Mouse (Mus musculus): ENCODE results near the gene Esyt1.
"Not testable (repeated sequence)": the region's sequence is repeated elsewhere in the genome, so short reads cannot be mapped to it uniquely, and the experiment has no call there.

Esyt1 gene

DNA sequence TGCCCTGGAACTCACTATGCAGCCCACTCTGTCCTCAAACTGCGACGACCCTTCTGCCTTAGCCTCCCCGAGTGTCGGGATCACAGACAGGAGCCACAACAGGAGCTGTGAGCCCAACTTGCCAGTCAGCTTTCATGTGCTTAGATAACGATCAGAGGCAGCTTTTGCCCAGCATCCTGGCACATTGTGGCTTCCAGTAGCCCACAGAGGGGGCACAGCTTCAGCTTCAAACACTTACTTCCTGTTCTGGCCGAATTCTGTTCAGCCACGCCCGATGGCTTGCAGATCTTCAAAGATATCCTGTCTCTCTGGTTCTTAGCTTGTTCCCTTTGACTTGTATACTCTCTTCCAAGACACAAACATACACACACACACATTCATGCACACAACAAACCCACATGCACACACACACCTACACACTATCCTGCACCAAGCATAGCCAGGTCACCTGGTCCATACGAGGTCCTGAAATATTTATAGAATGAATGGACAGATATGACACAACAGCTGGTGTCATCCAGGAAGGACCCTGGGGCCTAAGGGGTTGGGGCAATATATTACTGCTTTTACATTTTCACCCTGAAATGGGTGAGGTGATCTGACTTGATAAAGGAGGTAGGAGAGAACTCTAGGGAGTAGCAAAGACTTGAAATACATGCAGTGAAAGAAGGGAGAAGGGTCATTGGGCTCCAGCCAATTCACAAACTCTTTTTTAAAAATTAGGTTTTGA is 20.9 kb downstream of the Esyt1 start:
- peak in 1 of 2 experiments; percentile 55 for DNase-seq (ENCODE audit: low spot score in 2 of 2)

DNA sequence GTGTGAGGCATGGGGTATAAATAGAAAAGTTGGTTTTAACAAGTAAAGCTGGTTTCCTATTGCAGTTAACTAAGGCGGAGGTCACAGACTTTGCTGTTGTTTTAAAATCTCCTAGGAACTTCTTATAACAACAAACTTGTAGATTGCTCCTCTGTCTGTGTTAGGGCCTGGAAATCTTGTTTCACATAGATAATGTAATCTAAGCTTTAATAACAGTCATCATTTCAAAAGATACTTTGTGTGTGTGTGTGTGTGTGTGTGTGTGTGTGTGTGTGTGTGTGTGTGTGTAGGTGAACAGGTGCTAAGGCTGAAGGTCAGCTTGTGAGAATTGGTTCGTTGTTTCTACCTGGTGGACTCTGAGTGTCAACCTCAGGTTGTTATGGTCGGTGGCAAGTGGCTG is 21.7 kb downstream of the Esyt1 start:
- no peak for DNase-seq (ENCODE audit: low spot score in 2 of 2)

DNA sequence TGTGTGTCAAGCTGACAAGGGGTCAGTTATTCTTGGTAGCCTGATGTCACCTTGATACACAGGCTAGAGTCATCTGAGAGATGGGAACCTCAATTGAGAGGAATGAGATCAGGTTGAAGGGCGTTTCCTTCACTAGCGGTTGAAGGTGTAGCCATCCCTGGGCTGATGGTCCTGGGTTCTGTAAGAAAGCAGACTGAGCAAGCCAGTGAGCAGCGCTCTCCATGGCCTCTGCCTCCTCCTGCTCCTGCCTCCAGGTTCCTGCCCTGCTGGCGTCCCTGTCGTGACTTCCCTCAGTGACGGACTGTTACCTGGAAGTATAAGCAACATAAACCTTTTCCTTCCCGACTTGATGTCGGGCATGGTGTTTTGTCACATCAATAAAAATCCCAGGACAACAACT is 22.1 kb downstream of the Esyt1 start:
- no peak for DNase-seq (ENCODE audit: low spot score in 2 of 2)

DNA sequence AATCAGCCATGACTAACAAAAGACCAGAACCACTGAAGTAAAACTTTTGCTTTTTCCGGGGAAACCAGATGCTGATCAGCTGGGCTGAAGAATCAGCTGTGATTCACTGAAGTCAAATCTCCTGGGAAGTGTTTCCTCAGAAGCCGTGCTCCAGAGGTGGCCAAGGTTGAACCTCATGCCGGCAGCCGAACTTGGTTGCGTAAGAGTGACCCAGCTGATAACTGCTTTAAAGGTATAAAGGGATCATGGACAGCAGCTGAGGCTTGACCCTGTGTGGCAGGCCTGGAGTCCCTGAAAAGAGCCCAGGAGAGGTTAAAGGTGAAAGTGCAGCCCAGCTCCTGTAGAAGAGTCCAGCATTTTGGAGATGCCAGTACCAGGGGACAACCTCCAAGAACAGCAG is 23.3 kb downstream of the Esyt1 start:
- no peak for DNase-seq (ENCODE audit: low spot score in 2 of 2)

DNA sequence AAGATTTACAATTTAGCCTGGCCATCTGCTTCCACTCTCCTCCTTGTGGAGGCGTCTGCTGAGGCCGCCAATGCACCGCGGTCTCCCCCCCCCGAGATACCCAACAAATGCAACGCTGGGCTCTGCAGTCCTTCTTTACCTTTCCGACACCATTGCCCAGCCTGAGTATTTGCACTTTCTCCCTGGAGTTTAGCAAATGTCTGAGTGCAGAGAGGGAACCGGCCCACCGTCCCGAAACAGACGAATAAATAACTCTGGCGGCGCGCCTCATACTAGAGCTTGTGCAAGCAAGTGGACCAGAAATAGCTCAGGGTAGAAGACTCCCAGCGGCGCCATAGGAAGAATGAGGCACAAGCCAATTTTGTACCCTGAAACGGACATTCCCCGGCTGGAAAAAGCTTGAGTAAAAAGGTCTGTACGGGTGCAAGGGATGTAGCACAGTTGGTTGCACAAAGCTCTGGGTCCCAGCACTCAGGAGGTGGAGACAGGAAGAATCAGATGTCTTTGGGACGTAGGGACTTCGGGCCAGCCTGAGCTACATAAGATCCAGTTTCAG is 26.5 kb downstream of the Esyt1 start:
- peak; percentile 62 to 63 for DNase-seq (ENCODE audit: low spot score in 2 of 2)

DNA sequence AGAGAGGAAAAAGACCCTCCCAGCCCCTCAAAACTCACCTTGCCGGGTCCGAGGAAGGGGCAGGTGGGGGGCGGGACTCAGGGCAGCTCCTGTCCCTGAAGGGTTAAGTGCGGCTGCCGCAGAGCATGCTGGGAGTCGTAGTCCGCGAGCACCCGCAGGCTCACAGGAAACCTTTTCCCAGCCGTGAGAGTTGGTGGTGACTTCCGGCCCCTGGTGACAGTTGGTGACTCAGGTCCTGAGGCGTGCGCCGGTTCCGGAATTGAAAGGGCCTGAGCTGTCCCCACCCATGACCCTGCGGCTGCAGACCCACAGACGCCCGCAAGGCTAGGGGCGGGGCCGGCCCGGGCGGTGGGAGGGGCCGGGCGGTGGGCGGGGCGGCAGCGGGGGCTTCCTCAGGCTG is 27.1 kb downstream of the Esyt1 start, which contains the start of gene Myl6b:
Gene Myl6b, minus strand, starts transcription at position 96 of the 400 bp plus-strand sequence.
- DNase-seq (ENCODE audit: low spot score in 2 of 2): peak; percentile 95 to 97

DNA sequence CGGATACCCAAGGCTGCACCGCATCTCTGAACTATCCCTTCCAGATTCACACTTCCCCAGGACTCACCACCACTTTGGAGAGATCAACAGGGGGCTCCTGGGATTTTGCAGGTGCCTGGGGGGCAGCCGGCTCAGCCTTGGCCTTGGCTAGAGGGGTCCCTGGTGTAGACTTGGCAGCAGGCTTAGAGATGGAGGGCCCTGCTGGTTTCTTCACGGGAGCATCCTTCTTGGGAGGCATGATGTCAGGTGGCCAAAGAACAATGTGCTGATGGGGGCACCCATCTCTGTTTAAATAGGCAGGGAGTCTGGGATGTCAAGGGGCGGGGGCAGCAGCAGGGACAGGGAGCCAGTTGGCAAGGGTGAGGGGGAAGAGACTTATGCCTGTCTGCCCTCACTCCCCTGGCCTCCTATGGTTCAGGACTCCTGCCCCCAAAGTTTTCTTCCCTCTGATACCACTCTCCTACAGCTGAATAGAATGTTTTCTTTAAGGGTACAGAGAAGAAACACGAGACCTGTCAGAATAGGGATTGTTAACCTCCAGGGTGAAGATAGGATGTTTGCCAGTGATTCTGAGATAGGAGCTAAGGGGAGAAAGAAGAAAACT is 28.4 kb downstream of the Esyt1 start:
- DNase-seq (ENCODE audit: low spot score in 2 of 2): no peak

DNA sequence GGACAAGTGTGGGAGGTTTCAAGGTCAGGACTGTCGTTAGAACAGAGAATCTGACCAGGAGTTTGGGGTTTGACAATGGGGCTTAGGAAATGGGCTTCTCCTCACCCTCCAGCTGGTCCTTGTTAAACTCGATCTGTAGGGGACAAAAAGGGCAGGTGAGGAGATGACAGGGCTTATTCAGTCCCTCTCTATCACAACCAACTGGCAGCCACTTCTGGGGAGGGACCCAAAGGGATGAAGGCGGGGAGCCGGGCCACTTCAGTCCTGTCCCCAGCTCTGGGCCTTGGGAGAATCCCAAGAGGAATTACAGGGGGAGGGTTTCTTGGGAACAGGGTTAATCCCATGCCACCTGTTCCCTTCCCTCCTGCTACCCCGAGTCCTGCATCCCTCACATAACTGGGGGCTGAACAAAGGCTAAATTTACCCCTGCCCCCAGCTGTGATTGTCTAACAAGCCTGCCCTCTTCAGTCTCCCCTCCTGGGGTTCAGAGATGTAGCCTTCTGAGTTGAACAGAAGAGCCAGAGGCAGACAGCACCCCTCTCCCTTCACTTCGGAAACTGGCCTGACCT is 29.1 kb downstream of the Esyt1 start:
- no peak for DNase-seq (ENCODE audit: low spot score in 2 of 2)

DNA sequence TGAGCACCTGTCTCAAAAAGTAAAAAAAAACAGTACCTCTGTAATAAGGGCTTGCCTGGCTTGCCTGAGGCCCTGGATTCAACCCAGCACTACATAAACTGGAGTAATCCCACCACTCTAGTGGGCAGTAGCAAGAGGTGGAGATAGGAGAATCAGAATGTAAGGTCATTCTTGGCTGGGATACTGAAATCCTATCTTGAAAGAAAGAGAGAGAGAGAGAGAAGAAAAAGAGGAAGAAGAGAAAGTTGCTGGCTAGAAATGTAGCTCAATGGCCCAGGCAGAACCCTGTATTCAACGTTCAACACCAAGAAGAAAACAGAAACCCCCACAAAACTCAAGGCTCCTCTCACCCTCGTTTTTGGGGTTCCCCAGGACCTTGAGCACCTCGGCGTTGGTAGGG is 29.8 kb downstream of the Esyt1 start:
- no peak for DNase-seq (ENCODE audit: low spot score in 2 of 2)

DNA sequence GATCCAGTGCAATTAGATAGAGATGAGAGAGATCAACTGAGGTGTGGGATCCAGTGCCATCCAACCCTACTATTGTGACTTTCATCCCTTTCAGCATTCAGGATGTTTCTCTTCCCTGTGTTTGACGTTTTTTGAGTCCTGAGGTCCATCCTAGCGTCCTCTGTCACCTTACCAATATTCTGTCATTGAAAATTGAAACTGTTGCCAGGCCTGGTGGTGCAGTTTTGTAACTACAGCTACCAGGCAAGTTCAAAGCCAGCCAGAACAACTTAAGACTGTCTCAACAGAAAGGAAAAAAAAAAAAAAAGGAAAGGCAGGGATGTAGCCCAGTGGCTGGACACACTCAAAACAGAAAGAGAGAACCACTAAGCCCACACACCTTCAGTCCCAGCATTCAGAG is 30.4 kb downstream of the Esyt1 start:
- DNase-seq (ENCODE audit: low spot score in 2 of 2): no peak

DNA sequence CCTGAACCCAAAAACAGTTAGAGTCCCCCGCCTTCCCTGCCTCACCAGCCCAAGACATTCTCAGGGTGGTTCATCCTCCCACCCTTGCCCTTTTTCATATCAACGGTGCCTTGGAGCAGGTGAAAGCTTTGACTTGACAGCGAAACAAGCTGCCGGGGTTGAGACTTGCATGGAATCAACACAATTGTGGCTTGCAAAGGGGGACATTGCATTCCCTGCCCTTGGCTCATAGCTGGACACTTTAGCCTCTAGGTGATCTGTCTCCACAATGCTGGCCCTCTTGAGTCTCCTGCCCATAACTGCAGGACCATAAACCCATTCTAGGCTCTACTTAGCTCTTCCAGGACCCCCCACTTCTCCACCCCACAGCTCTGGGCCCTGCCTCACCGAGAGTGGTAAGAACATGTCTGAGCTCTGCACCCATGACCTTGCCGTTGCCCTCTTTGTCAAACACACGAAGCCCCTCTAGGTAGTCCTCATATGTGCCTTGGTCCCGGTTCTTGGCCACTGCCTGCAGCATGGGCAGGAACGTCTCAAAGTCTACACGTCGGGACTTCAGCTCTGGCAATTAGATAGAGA is 30.9 kb downstream of the Esyt1 start:
- DNase-seq (ENCODE audit: low spot score in 2 of 2): no peak

DNA sequence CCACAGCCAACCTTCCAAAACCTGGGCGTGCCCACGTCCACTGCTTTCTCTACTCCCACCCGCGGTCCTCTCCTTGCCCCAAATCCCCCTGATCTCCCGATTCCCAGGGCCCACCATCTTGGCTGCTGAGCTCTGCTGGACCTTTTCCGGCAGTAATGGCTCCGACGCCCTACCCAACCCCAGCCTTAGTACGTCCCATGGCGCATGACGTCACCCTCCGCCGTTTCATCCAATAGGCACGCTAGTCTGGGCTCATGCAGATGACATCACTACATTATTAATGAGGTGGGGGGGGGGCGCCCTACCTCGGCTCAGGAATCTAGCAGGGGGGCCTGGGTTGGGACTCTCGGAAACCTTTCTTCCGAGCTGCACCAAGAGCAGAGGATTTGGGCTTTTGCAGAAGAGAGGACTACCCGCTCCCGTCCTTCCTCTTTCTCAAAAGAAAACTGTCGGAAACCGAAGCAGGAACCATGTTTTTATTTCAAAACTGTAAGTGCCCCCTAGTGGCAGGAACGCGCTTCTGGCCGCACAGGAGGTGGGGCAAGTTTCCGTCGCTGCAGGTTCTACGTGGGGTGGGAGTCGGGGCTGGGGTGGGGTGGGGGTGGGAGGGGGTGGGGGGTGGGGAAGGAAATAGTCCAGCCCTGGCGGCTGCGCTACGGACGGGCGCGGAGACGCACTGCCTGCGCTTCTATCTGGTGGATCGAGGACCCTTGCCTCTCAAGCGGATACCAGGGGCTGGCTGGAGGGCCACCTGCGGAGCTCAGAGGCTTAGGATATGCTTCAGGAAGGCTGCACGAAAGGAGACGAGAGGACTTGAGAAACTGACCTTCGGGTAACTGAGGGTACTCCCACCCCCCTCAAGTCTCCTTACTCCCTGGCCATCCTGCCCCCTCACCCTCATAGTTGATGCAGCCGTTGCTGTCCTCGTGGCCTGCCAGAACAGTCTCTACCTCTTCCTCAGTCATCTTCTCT is 31.7 kb downstream of the Esyt1 start, which contains the start of gene Myl6:
Gene Myl6, minus strand, starts transcription at position 451 of the 972 bp plus-strand sequence.
- DNase-seq (ENCODE audit: low spot score in 2 of 2): peak; percentile 95 to 99

DNA sequence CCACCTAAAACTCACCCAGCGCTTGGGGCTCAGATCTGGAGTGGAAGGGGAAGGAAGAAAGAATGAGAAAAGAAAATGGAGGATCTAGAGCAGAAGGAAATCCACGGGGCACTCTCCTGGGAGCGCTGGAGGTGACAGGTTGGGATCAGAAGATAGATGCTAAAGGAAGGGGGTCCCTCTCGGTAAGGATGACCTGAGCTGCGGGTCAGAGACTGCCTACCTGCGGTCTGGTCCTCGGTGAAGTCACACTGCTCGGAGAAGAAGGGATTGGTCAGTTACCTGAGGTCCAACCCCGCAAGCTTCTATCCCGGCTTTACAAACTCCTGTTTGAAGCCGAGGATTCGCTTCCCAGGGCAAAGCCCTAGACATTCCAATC is 32.4 kb downstream of the Esyt1 start:
- no peak for DNase-seq (ENCODE audit: low spot score in 2 of 2)

DNA sequence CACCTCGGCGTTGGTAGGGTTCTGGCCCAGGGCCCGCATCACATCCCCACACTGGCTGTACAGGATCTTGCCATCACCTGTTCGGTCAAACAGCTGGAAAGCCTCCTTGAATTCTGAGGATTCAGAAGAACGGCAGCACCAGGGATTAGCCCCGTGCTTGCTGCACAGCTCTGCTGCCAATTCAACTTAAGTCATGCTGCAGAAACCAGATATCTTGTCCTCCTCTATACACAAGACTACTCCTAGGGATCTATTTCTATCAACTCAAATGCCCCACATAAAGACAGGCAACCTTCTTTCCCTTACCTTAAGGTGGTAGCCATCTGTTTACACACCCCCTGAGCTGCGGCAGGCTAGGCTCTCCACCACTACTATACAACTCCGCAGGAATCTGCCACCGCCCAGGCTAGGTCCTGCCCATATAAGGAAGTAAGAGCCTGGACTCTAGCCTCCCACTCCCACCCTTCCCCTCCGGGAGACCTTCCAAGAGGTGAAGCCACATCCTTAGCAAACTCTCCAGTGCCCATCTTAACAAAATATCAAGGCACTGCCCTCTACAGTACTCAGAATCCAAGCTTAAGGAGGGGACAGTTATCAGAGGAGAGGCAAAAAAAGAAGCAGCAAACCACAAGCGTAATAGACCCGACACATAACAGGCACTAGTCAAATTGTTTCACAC is 32.9 kb downstream of the Esyt1 start:
- peak; percentile 60 to 61 for DNase-seq (ENCODE audit: low spot score in 2 of 2)

DNA sequence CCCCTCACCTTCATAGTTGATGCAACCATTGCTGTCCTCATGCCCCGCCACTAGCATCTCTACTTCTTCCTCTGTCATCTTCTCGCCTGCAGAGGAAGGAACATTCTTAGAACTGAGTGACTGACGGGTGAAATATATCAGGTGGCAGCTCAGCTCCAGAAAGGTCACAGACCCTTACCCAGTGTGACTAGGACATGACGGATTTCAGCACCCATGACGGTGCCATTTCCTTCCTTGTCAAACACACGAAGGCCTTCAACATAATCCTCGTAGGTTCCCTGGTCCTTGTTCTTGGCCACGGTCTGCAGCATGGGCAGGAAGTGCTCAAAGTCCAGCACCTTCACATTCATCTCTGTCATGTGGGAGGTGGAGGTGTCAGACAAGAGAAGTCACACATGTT is 33.6 kb downstream of the Esyt1 start:
- not testable (repeated sequence) for DNase-seq (ENCODE audit: low spot score in 2 of 2)

DNA sequence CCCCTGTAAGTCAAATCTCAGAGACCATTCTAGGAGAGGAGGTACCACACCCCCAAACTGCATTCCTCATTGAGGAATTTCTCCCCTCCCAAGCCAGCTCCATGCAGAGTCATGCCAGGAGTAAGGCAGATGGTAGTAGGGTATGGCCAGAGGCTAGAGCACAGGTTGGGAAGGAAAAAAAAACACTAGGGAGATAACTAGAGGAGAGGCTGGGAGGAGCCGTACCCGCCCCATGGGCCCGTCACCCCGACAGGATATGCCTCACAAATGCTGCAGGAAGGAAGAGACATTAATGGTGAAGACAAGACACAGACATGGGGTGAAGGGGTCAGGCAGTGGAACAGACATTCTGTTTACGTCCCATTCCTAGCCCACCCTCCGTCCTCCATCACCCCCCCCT is 34.2 kb downstream of the Esyt1 start:
- DNase-seq (ENCODE audit: low spot score in 2 of 2): no peak

DNA sequence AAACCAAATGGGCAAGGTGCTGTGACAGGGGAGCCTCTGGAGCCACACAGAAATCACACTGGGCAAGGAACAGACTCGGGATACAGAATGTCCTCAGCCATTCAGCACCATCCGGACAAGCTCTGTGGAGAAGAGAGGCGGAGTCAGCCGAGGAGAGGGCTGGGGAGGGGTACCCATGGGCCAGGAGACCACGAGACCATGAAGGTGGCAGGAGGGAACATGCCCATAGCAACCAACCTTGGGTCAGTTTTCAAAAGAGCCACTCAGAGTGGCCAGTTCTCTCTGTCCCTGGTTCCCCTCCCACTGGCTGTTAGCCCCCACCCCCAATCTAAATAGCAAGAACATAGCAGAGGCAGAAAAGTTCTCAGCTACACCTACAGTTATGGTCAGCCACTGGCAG is 34.8 kb downstream of the Esyt1 start:
- DNase-seq (ENCODE audit: low spot score in 2 of 2): no peak

DNA sequence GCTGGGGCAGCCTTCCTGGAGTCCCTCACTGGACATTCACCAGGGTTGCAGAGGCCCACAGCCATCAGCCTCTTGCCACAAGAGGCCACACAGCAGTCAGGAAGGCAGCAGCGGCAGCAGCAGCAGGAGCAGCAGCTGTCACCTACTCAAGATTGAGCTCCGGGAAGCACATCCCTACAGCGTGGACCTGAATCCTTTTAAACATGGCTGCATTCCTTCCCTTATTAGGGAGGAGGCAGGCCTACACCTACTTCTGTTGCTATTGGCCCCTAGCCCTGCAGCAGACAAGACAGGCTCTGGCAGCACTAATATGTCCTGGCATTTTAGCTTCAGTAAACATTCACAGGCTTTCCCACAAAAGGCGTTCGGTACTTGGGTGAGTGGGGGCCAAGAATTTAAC is 35.4 kb downstream of the Esyt1 start:
- no peak for DNase-seq (ENCODE audit: low spot score in 2 of 2)

DNA sequence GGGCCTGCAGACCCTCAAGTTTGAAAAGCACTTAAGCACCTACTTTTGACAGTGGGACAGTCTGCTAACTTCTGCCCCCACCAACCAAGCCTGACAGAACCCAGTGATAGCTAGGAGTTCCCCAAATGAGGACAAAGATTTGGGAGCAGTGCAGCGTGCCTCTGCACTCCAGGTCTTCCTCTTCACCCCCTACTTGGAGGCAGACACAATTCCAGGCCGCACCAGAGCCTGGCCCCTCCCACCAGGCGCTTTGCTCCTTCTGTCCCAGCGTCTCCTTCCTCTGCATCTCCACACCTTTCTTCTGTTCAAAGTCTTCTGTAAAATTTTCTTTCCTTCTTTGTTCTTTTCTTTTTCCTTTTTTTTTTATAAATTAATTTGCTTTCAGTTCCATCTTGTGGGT is 35.9 kb downstream of the Esyt1 start:
- DNase-seq (ENCODE audit: low spot score in 2 of 2): no peak

DNA sequence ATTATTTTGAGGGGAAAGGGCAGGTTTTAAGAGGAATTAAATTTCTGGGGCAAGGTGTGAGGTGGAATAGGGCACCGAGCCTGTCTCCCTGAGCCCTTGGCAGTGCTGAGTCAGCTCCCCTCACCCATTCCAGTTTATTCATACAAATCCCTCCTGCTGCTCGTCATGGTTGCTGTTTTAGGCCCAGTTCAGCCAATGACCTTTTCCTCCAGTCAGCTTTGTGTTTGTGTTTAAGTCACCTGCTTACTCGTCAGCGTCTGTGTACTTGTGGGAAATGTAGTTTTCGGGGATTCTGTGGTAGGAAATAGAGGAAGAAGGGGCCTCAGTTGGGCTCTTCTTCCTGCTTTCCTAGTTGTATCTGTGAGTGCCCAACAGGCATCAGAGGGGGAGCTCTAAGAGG is 36.3 kb downstream of the Esyt1 start:
- no peak for DNase-seq (ENCODE audit: low spot score in 2 of 2)

DNA sequence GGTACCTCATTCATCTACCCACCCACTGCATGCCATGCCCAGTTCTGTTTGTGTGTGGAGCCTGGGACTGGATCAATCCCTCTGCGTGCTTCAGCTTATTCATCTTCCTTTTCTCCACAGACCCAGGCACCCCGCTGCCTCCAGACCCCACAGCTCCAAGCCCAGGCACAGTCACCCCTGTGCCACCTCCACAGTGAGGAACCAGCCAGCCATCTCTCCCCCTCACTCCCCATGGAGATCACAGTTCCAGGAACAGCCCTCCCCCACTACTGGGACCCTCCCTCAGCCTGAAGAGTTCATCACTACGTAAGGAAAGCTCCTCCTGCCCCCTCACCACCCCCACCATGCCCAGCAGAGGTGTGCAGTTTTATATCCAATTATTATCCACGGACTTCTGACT is 36.9 kb downstream of the Esyt1 start:
- no peak for DNase-seq (ENCODE audit: low spot score in 2 of 2)

Data from spleen, postnatal 10 days (tissue).